Mouse (Mus musculus) E14TG2a.4 (cell line): ENCODE measurements at regions not wholly inside any gene's neighbourhood (a gene's known extent, or its start where the extent isn't known, plus 50 kb on each side); places are given as distances from the start of the nearest gene placed in this dataset.

Experiments used
- CTCF ChIP-seq: conservative IDR thresholded peaks from 2 replicates; pipeline ENCODE4 v1.5.1; 2014; ENCODE audit warnings: low read length
- NANOG ChIP-seq: IDR thresholded peaks from 2 replicates; pipeline ENCODE4 v1.6.1; 2014; ENCODE audit warnings: borderline replicate concordance, low read length, mixed read lengths
- POU5F1 ChIP-seq: IDR thresholded peaks from 2 replicates; pipeline ENCODE4 v1.6.1; 2014; ENCODE audit warnings: low read length, borderline replicate concordance

- no peak for TF ChIP-seq CTCF
- TF ChIP-seq NANOG = no peak
- TF ChIP-seq POU5F1 = no peak
These were observed 665.2 kb upstream of the Fam92a start for GRCm38 (mm10) chr4:12837097-12837426.
